Mouse (Mus musculus) stomach, postnatal 0 days (tissue): ENCODE data around the gene Gm10447.

Experiments
- CTCF ChIP-seq: IDR thresholded peaks from 2 replicates; pipeline ENCODE4 v1.5.1; 2016; ENCODE audit warnings: antibody characterized with exemption, low read depth, mild to moderate bottlenecking, moderate library complexity
- EP300 ChIP-seq: optimal IDR thresholded peaks from 2 replicates; pipeline ENCODE3; 2016; ENCODE audit warnings: antibody characterized with exemption

DNA sequence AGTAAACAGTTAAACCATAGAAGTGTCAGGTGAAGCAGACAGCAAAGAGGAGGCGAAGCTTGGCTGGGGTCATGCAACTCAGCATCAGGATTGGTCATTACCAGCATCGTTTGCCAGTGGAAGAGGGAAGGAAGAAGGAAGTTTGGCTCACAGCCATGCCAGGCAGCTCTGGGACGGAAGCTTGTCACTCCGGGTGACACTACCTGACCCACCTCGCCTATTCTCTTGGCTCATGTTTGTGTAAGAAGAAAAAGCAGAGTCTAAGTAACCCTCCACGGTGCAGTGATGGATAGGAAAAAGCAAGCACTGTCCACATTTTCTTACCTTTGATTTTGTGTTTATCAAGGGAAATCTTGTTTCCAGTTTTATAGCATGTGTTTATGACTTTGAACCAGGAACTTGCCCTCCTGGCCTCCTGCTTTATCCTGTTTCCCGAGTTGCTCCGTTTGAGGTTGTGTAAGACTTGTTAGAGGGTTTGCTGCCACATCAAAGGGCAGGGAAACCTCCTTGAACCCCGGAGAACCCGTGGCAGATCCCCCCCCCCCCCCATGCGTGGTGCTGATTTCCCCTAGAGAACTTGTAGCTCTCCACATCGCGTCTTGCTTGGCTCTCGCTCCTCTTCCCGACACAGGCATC lies 6.7 kb downstream of the Gm10447 start:
- no peak for TF ChIP-seq CTCF
- no peak for TF ChIP-seq EP300
